Mouse (Mus musculus): Measurements from ENCODE around the gene Ccdc87.

- TF ChIP-seq CTCF (IDR thresholded peaks at IDR 0.05; ENCODE audit: low read depth) (no peak), EP300 (optimal IDR thresholded peaks at IDR 0.05) (no peak)
Measured at GRCm38 (mm10) chr19:4811909-4812242, 27.3 kb upstream of the Ccdc87 start.

All from stomach, postnatal 0 days (tissue).